Mouse (Mus musculus) hindlimb bud, embryonic 11.5 days (tissue): ENCODE measurements around the gene Mup18.
"Not testable (repeated sequence)": the region's sequence is repeated elsewhere in the genome, so short reads cannot be mapped to it uniquely, and the experiment has no call there.

Experiments
- DNase-seq: peaks from one replicate; pipeline ENCODE4 v3.0.0-alpha.2; 2012; ENCODE audit warnings: low read depth, low spot score; ENCODE audit errors: extremely low spot score

Gene Mup18

DNA sequence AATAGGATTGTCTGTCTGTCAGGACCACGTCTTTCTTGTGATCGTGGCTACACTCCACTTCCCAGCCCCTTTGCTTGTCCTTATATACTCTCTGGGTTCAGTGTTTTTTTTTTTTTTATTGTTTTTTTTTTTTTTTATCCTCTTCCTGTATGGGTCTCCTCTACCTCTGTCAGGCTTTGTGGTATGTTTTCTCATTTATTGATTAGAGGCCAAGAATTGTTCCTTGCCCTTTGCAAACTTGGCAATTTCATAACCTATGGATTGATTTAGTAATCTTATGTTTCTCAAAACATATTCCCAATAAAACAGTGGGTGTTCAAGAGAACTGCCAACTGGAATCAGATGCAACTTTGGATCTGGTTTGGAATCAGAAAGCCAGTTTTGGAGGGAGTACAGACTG is at the start of gene Mup18:
Gene Mup18, minus strand, starts transcription at position 101 of the 400 bp plus-strand sequence.
- DNase-seq = not testable (repeated sequence)

GRCm38 (mm10) chr4:61714296-61714695 is 40.4 kb upstream of the Mup18 start:
- not testable (repeated sequence) for DNase-seq
